Mouse (Mus musculus) kidney, adult 2 months (tissue): ENCODE data around the gene Mast3. TPM values are rescaled to one million over a fixed set of nuclear protein-coding genes. Genes with fewer than 3 reads are reported as not detected.

ENCODE experiments used
- DNase-seq: peaks from one replicate; pipeline ENCODE4 v3.0.0; 2021
- H3K27ac ChIP-seq: fragments of 200-500 bp; 2 replicates; pipeline ENCODE4 v1.5.1; 2012; ENCODE audit warnings: low read depth, low read length, control low read depth, inconsistent platforms; ENCODE audit not compliant: insufficient read depth
- H3K27me3 ChIP-seq: fragments of 200-500 bp; replicated peaks from 2 replicates; pipeline ENCODE4 v1.6.1; 2012; ENCODE audit warnings: mild to moderate bottlenecking, moderate library complexity, low read length, inconsistent platforms; ENCODE audit not compliant: control insufficient read depth, insufficient read depth
- H3K36me3 ChIP-seq: fragments of 200-500 bp; 2 replicates; pipeline ENCODE4 v1.6.1; 2012; ENCODE audit warnings: mild to moderate bottlenecking, moderate library complexity, low read length, inconsistent platforms; ENCODE audit not compliant: control insufficient read depth, insufficient read depth
- H3K4me1 ChIP-seq: fragments of 200-500 bp; 2 replicates; pipeline ENCODE4 v1.6.1; 2011; ENCODE audit warnings: low read length; ENCODE audit not compliant: control insufficient read depth, insufficient read depth
- H3K4me3 ChIP-seq: fragments of 200-500 bp; 2 replicates; pipeline ENCODE4 v1.5.1; 2011; ENCODE audit warnings: mild to moderate bottlenecking, low read depth, low read length, control low read depth; ENCODE audit not compliant: insufficient read depth
- CTCF ChIP-seq: fragments of 200-500 bp; conservative IDR thresholded peaks from 2 replicates; pipeline ENCODE4 v1.5.1; 2011; ENCODE audit warnings: low read depth, mild to moderate bottlenecking, control low read depth, low read length, moderate library complexity, mixed read lengths; ENCODE audit not compliant: insufficient read depth, insufficient read length
- POLR2A ChIP-seq: fragments of 200-500 bp; IDR thresholded peaks from one replicate; pipeline ENCODE4 v1.6.1; 2011; ENCODE audit warnings: low read depth, low read length, control low read depth
- WGBS: fragments of 180-500 bp; shearing (Covaris S2); methylation state at CpG from one replicate; pipeline ENCODE4 v1.1.7; 2018; 5-methylcytosine and 5-hydroxymethylcytosine counted together
- polyA plus RNA-seq: library from polyadenylated mRNA; depleted of rRNA; stranded (reverse); fragments of >200 nt; gene quantifications from 2 replicates; pipeline ENCODE4 v1.2.3, GENCODE M21; 2012

Gene Mast3
- polyA plus RNA-seq, 1 experiment: 25.3 TPM

DNA sequence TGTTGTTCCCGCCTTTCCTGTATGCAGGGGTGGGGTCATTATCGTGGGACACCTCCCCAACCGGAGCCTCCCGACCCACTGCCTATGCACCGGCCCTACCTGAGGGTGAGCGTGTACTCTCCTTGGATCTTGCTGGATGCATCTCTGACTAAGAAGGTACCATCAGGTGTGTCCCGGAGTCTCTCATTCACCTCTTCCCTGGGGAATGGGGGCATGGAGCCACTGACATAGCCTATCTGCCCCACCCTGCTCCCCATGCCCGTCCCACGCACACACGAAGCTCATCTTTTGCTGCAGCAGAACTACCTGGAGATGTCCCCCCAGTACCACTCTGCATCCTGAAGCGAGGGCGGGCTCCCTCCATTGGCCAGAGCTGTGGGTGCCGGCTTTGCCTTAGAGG is 34.1 kb downstream of the Mast3 start:
- H3K36me3 ChIP-seq: peaks cover 1% of the 10 kb centered on the region; the same call in 1 of the 2 replicates
- no peaks in the 10 kb centered on the region for H3K27me3 ChIP-seq
- no peak overlapping the region for H3K4me3 ChIP-seq
- no peak for DNase-seq
- no peak overlapping the region for H3K27ac ChIP-seq
- peaks cover 21% of the 10 kb centered on the region for H3K4me1 ChIP-seq
- 96% methylated on average over 13 of the region's 13 CpGs for WGBS
- TF ChIP-seq POLR2A (no peak), CTCF (no peak)

DNA sequence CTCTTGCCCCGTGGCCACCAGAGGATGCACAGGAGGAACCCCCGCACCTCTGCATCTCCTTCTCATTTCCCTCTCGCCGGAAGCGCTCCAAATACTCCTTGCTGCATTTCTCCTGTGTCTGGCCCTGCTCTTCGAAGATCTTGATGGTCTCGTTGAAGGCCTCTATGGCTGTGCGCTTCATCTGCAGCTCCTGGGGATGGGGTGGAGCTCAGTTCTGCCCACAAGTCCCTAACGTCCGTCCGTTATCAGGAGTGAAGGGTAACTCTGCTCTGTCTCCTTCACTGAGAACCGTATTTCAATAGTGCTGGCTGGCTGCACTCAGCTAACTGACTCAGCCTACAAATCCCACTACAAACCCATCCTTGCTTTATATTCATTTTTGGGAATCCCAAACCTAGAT is 35.0 kb downstream of the Mast3 start:
- no peak for TF ChIP-seq POLR2A
- no peak for TF ChIP-seq CTCF
- no peak overlapping the region for H3K4me3 ChIP-seq
- 81% methylated on average over 12 of the region's 12 CpGs for WGBS
- no peak for DNase-seq
- H3K4me1 ChIP-seq: peaks cover 15% of the 10 kb centered on the region
- peaks cover 1% of the 10 kb centered on the region; the same call in 1 of the 2 replicates for H3K36me3 ChIP-seq
- H3K27ac ChIP-seq: no peak overlapping the region
- H3K27me3 ChIP-seq: no peaks in the 10 kb centered on the region

- Histone ChIP-seq H3K36me3 (peaks cover 1% of the 10 kb centered on the region; the same call in 1 of the 2 replicates), H3K4me3 (no peak overlapping the region), H3K4me1 (peaks cover 15% of the 10 kb centered on the region), H3K27ac (no peak overlapping the region), H3K27me3 (no peaks in the 10 kb centered on the region)
- DNase-seq: peak; percentile 97
- TF ChIP-seq CTCF (peak; percentile 100; the same call in 1 of the 2 replicates), POLR2A (no peak)
- 6% methylated on average over 26 of the region's 26 CpGs for WGBS
Observed at GRCm38 (mm10) chr8:70769359-70769758, 35.5 kb downstream of the Mast3 start.

- Histone ChIP-seq H3K4me1 (peaks cover 12% of the 10 kb centered on the region), H3K27me3 (no peaks in the 10 kb centered on the region), H3K27ac (no peak overlapping the region), H3K4me3 (no peak overlapping the region), H3K36me3 (peaks cover 1% of the 10 kb centered on the region; the same call in 1 of the 2 replicates)
- no peak for DNase-seq
- TF ChIP-seq CTCF (no peak), POLR2A (no peak)
- 82% methylated on average over 16 of the region's 16 CpGs for WGBS
Observed at GRCm38 (mm10) chr8:70768956-70769355, 35.9 kb downstream of the Mast3 start.

DNA sequence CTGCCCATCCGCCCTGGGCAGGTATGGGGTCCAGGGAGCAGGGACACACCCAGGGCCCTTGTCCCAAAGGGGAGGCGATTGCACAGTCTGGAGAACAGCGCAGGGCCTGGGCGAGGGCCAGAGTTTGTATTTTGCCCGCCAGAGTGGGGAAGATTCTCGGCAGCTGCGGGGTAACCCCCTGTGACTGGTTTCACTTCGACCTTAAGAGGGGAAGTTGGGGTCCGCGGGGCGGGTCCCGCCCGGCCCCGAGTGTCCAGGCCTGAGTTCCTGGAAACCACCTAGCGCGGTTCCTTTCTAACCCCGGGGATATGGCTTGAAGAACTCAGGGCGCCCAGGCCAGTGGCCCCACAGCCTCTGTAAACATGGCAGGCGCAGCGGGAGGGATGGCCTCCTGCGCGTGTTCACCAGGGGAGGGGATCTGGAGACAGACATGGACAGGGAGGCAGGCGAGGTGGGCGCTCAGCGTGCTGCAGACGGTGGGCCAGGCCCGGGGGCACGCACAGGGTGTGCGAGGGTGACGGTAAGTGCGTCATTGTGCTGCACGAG is 36.5 kb downstream of the Mast3 start:
- peaks cover 11% of the 10 kb centered on the region for H3K4me1 ChIP-seq
- WGBS: 92% methylated on average over 32 of the region's 32 CpGs
- TF ChIP-seq CTCF: no peak
- TF ChIP-seq POLR2A: no peak
- no peak for DNase-seq
- no peaks in the 10 kb centered on the region for H3K27me3 ChIP-seq
- peaks cover 1% of the 10 kb centered on the region; the same call in 1 of the 2 replicates for H3K36me3 ChIP-seq
- no peak overlapping the region for H3K4me3 ChIP-seq
- H3K27ac ChIP-seq: no peak overlapping the region

GRCm38 (mm10) chr8:70767503-70767902 is 37.4 kb downstream of the Mast3 start:
- Histone ChIP-seq H3K27ac (no peak overlapping the region), H3K4me1 (peaks cover 11% of the 10 kb centered on the region), H3K36me3 (peaks cover 1% of the 10 kb centered on the region; the same call in 1 of the 2 replicates), H3K27me3 (no peaks in the 10 kb centered on the region), H3K4me3 (no peak overlapping the region)
- no peak for DNase-seq
- no peak for TF ChIP-seq CTCF
- TF ChIP-seq POLR2A: no peak
- 84% methylated on average over 6 of the region's 6 CpGs for WGBS

- WGBS: 11% methylated on average over 21 of the region's 21 CpGs
- TF ChIP-seq POLR2A (peak; percentile 97), CTCF (no peak)
- peaks cover under 1% of the 10 kb centered on the region; the same call in 1 of the 2 replicates for H3K36me3 ChIP-seq
- peak overlapping the region; percentile 51 for H3K4me3 ChIP-seq
- peak; percentile 95 for DNase-seq
- peak overlapping the region; percentile 54 for H3K27ac ChIP-seq
- H3K27me3 ChIP-seq: no peaks in the 10 kb centered on the region
- peaks cover 11% of the 10 kb centered on the region for H3K4me1 ChIP-seq
Observed at GRCm38 (mm10) chr8:70766571-70767440, 38.0 kb downstream of the Mast3 start.
